Mouse (Mus musculus) left cerebral cortex, postnatal 10 days (tissue): Measurements from ENCODE around the gene Armc3. TPM values are rescaled to one million over a fixed set of nuclear protein-coding genes. Genes with fewer than 3 reads are reported as not detected.
"Not testable (repeated sequence)": the region's sequence is repeated elsewhere in the genome, so short reads cannot be mapped to it uniquely, and the experiment has no call there.

Experiments
- DNase-seq, 2 experiments: peaks; one replicate each; pipeline ENCODE4 v3.0.0; 2021 to 2022; ENCODE audit warnings: low spot score in 2 of 2, mixed read lengths in 1 of 2; ENCODE audit errors: extremely low spot score in 1 of 2
- intact Hi-C: fragments of 180-260 bp; cut with DNase I; formaldehyde crosslinking; loops from one replicate; pipeline ENCODE4 v1.15.1; 2025
- total RNA-seq, 2 experiments: library from RNA; stranded (reverse); gene quantifications; 2 replicates each; pipeline ENCODE4 v1.2.3; 2021

Armc3 gene
- total RNA-seq, 2 experiments from 2014 or later, result 0.79 to 0.81 TPM

- intact Hi-C loops, result no loop called here
- DNase-seq, result no peak
Measured at GRCm38 (mm10) chr2:19267396-19267795, 68.3 kb downstream of the Armc3 start.

- no peak for DNase-seq
- intact Hi-C loops, result loop anchor here (10.0 kb wide), 3 partner anchors 575 to 915 kb away; partner anchors contain the start of gene Spag6
Measured at GRCm38 (mm10) chr2:19269955-19270354, 70.9 kb downstream of the Armc3 start.

DNA sequence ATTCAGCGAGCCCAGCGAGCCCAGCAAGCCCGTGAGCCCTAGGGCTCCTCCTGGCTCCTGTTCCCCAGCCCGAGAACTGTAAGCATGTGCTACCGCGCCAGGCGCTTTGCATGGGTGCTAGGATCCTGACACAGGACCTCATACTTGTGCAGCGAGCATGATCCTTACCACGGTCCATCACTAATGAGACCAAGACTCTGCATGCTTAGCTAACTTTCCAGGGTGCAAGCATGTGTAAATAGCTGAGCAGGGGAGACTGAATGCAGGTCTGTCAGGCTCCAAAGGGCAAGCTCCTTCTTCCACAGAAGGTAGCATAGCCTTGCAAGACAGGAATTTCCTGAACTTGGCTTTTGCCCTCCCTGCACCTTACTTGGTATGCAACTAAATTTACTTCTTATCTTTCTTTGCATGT, 71.6 kb downstream of the Armc3 start:
- intact Hi-C loops, result loop anchor here (10.0 kb wide), 3 partner anchors 576 to 916 kb away; partner anchors contain the start of gene Spag6
- DNase-seq, result no peak

- intact Hi-C loops, result loop anchor here (10.0 kb wide), 3 partner anchors 580 to 920 kb away; partner anchors contain the start of gene Spag6
- DNase-seq, result no peak
Measured at GRCm38 (mm10) chr2:19274583-19274982, 75.5 kb downstream of the Armc3 start.

GRCm38 (mm10) chr2:19275602-19276539, 76.8 kb downstream of the Armc3 start:
- DNase-seq, result peak; percentile 81 to 83
- intact Hi-C loops, result loop anchor here (5.0 to 10.0 kb wide), 7 partner anchors 66 to 921 kb away; partner anchors contain the start of genes 4930426L09Rik, Pip4k2a and Spag6

- intact Hi-C loops, result no loop called here
- DNase-seq, result no peak
Measured at GRCm38 (mm10) chr2:19280331-19280730, 81.2 kb downstream of the Armc3 start.

GRCm38 (mm10) chr2:19292366-19292765, 93.3 kb downstream of the Armc3 start:
- no peak for DNase-seq
- intact Hi-C loops, result no loop called here

DNA sequence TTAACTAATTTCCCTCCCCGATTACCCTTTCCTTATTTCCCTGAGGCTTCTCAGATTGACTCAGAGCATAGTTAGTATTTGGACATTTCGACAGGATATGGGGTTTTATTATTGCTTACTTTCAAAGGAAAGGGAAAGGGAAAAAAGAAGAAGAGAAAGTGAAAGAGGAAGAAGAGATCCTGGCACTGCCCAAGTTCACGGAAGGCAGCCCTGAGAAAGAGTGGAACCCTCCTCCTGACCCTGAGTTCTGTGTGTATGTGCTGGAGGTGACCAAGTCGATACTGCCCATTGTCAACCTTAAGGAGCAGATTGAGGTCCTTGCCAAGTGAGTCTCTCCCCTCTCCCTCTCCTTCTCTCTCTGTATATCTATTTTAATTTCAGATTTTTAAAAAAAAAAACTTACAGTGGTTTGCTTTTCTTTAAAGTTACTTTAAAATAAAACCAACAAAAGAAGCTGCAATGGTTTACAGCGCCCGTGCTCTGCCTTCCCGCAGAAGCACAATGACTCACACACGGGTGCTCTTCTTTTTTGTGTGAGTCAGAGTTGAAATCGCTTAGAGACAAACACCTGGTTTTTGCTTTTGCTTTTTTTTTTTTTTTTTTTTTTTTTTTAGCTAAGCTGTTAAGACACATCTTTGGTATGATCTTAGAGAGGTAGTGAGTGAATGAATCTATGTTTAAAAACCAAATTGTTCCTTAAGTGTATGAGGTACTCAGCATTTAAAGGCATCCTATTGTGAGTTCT, 101.4 kb downstream of the Armc3 start:
- DNase-seq, result no peak
- intact Hi-C loops, result no loop called here

- intact Hi-C loops, result no loop called here
- no peak for DNase-seq
Measured at GRCm38 (mm10) chr2:19301251-19301650, 102.1 kb downstream of the Armc3 start.

DNA sequence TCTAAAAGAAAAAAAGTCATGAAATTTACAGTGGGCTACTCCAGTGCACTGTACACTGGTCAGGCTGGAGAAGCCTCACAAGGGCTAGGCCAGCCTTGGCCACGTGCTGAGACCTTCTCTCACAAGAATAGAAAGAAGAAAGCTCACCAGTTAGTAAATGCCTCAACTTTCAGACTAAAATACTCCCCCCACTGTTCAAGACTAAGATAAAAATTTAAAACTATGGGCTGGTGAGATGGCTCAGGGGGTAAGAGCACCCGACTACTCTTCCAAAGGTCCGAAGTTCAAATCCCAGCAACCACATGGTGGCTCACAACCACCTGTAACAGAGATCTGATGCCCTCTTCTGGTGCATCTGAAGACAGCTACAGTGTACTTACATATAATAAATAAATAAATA, 104.0 kb downstream of the Armc3 start:
- DNase-seq, intact Hi-C loops: not testable (repeated sequence)

- DNase-seq, result no peak
- intact Hi-C loops, result no loop called here
Measured at GRCm38 (mm10) chr2:19310498-19310897, 111.4 kb downstream of the Armc3 start.

- no peak for DNase-seq
- intact Hi-C loops, result no loop called here
Measured at GRCm38 (mm10) chr2:19316056-19316455, 117.0 kb downstream of the Armc3 start.

GRCm38 (mm10) chr2:19316691-19317090, 117.6 kb downstream of the Armc3 start:
- DNase-seq, result no peak
- intact Hi-C loops, result no loop called here

GRCm38 (mm10) chr2:19317151-19317812, 118.2 kb downstream of the Armc3 start:
- DNase-seq, intact Hi-C loops: not testable (repeated sequence)

DNA sequence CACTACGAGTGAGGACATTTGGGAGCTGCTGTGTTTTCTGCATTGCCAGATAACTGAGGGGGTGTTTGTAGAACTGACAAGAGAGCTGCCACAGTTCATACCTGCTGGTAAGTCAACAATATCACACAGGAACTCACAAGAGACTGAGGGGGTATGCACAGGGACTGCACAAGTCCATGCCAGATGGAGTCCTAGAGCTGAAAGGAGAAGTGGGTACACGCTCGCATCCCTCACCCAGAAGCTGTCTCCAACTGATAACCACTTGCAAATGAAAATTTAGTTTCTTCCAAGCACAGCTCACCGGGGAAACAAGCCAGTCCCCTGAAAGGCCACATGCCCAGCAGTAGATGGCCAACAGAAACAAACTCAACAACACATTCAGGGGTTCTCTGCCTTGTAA, 119.4 kb downstream of the Armc3 start:
- no peak for DNase-seq
- intact Hi-C loops, result no loop called here

GRCm38 (mm10) chr2:19319284-19319683, 120.2 kb downstream of the Armc3 start:
- intact Hi-C loops, result no loop called here

DNA sequence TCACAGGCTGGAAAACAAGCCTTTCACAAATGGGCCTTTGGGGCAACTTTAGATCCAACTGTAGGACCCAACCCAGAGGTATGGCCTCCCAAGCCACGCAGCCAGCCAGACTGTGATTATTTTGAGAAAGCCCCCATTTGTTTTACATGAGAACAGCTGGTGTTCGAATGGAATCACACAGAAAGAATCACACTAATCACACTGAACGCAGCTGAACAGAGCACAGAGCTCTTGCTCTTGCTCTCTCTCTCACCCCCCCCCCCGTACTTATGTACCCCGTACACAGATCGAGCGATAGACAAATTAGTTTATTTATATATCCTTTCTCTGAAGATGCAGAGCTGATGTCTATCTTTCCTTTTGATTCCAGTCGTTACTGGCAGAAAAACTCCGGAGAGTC, 123.3 kb downstream of the Armc3 start:
- intact Hi-C loops, result no loop called here

More at GRCm38 (mm10) chr2:19319284-19319683, 120.2 kb downstream of the Armc3 start:
- no peak for DNase-seq

GRCm38 (mm10) chr2:19326376-19326775, 127.3 kb downstream of the Armc3 start:
- no peak for DNase-seq
- intact Hi-C loops, result no loop called here

More for the DNA sequence above, 123.3 kb downstream of the Armc3 start:
- DNase-seq, result no peak

DNA sequence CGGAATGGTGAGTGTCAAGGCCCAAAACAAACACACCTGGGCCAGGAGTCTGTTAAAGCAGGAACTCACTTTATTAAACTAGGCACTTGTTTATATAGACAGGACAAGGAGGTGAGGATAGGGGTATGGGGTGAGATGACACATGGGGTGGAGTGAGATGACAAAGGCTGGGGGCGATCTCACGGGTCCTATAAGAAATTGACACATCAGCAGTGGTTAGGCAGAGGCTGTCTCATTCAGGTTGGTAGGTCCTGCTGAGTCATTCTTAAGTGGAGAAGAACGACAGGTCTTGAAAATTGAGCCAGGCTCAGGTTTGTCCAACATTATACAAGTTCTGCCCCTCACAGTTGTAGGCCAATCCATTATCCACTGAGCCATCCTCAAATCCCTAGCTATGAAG, 128.7 kb downstream of the Armc3 start:
- intact Hi-C loops, result no loop called here
- DNase-seq, result no peak
